Mouse (Mus musculus): ENCODE measurements around the gene Kif21a. TPM values are rescaled to one million over a fixed set of nuclear protein-coding genes. Genes with fewer than 3 reads are reported as not detected.

Kif21a gene
- polyA plus RNA-seq, 1 experiment: 24.2 TPM

DNA sequence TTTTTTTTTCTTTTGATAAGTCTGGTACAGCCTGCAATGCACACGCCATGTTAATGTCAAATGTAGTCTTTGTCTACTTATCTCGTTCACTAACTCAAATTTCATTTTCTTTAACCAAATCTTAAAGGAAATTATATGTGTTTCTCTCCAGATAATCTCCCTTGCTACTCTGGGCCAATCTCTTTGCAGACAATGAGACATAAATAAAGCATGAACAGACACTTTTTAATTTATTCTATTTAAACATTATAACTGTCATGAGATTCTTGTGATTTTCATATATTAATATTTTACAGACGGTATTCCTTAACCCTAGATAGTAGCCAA is 30.9 kb downstream of the Kif21a start:
- no peak overlapping the region for H3K27ac ChIP-seq (ENCODE audit: insufficient read depth, low read depth, low read length)
- H3K4me3 ChIP-seq (ENCODE audit: insufficient read depth, low read depth, low read length): no peak overlapping the region
- peaks cover 6% of the 10 kb centered on the region; the same call in 1 of the 2 replicates for H3K4me1 ChIP-seq (ENCODE audit: control insufficient read depth, insufficient read depth, low read length)
- no peaks in the 10 kb centered on the region for H3K27me3 ChIP-seq (replicated peaks; ENCODE audit: control insufficient read depth, insufficient read depth, low read length)
- WGBS: 74% methylated on average over 3 of the region's 3 CpGs
- DNase-seq: no peak
- TF ChIP-seq POLR2A (IDR thresholded peaks at IDR 0.05; ENCODE audit: low read depth, low read length): no peak
- TF ChIP-seq CTCF (conservative IDR thresholded peaks at IDR 0.05; ENCODE audit: insufficient read depth, insufficient read length, low read depth, low read length): no peak
- H3K36me3 ChIP-seq (ENCODE audit: control insufficient read depth, insufficient read depth, low read length): no peaks in the 10 kb centered on the region

DNA sequence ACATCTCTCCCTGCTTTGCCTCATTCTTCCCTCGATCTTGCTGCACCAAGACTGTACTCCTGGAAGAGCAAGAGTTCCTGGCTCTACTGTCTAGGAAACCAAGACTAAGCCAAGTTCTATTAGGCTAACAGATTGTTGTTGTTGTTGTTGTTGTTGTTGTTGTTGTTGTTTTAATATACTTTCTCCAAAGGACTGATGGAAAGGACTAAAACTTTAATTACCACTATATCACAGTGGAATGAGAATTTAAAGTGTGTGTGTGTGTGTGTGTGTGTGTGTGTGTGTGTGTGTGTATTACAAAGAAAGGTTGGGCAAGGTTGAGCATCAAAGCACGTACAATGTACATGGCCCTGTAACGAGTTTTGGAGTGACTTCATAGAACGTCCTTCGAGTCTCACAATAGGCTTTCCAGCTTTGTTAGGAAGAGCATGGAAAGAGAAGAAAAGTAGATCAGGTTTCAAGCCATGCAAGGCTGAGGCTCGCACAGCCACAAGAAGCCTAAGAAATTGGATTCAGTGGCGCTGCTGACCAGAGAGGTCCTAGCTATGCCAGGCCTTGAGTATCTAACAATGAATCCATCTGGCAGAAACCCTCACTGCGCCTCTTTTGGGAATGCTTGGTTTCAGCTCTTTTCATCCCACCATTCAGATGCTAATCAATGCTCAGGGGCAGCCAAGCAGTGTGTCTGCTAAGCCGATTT is 31.4 kb downstream of the Kif21a start:
- TF ChIP-seq CTCF (conservative IDR thresholded peaks at IDR 0.05; ENCODE audit: insufficient read depth, insufficient read length, low read depth, low read length) (no peak), POLR2A (IDR thresholded peaks at IDR 0.05; ENCODE audit: low read depth, low read length) (no peak)
- 74% methylated on average over 9 of the region's 9 CpGs for WGBS
- no peak for DNase-seq
- Histone ChIP-seq H3K36me3 (ENCODE audit: control insufficient read depth, insufficient read depth, low read length) (no peaks in the 10 kb centered on the region), H3K4me1 (ENCODE audit: control insufficient read depth, insufficient read depth, low read length) (peaks cover 8% of the 10 kb centered on the region; the same call in 1 of the 2 replicates), H3K27me3 (replicated peaks; ENCODE audit: control insufficient read depth, insufficient read depth, low read length) (no peaks in the 10 kb centered on the region), H3K4me3 (ENCODE audit: insufficient read depth, low read depth, low read length) (no peak overlapping the region), H3K27ac (ENCODE audit: insufficient read depth, low read depth, low read length) (no peak overlapping the region)

DNA sequence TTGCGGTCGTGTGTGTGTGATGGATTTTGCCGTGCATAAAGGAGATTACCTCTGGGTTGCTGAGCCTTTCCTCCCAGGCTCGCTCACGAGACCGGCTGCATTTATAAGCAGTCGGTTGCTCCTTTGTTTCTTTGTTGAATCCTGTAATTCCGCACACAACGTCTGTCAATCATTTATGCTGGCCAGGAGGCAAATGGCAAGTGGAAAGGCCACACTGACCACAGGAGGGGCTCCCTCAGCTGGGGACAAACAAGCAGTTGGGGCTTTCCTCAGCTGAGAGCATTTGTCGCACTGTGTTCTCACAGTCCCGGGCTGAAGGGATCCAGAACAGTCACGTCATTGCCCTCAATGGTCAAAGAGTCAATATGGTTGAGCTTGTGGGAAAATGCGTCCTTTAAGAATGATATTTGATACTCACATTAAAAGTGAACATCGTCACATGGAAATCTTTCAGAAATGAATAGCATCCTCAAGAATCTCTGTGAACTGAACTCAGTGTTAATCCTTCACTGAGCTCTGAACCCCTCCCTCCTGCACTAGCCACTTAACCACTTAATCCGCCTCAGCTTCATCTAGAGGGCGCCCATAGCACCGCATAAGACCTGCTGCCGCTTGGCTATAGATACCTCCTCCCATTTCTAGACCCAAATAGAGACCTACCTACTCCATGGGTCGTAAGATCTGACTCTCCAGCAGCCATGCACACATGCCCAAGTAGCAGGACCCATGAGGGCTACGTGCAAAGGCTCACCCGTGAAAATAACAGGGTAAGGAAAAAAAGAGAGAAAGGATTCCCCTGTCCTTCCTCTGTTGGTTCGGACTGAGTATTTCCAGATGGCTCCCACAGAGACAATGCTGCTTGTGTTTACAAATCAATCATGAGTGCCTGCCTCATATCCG is 32.2 kb downstream of the Kif21a start:
- WGBS: 57% methylated on average over 23 of the region's 23 CpGs
- TF ChIP-seq POLR2A (IDR thresholded peaks at IDR 0.05; ENCODE audit: low read depth, low read length) (no peak), CTCF (conservative IDR thresholded peaks at IDR 0.05; ENCODE audit: insufficient read depth, insufficient read length, low read depth, low read length) (no peak)

DNA sequence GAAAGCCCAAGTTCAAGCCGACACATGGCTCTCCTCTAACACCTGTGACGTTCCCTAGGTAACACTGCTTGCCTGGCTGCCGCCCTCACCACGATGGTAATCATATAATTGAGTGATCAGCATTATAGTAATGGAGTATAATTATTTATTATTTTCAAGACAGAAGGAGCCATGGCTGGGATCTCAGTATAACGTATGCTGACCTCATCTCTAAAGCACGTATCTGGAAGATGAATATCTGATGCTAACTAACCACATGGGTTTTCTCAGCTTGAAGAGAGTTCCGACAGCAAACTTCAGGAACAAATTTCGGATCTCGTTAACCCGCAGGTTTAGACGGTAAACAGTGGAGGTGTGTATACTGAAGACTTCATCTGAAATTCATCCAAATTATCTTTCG is 33.4 kb downstream of the Kif21a start:
- Histone ChIP-seq H3K4me3 (ENCODE audit: insufficient read depth, low read depth, low read length) (no peak overlapping the region), H3K27ac (ENCODE audit: insufficient read depth, low read depth, low read length) (no peak overlapping the region), H3K4me1 (ENCODE audit: control insufficient read depth, insufficient read depth, low read length) (peaks cover 14% of the 10 kb centered on the region; the same call in 1 of the 2 replicates), H3K27me3 (replicated peaks; ENCODE audit: control insufficient read depth, insufficient read depth, low read length) (no peaks in the 10 kb centered on the region), H3K36me3 (ENCODE audit: control insufficient read depth, insufficient read depth, low read length) (no peaks in the 10 kb centered on the region)
- 83% methylated on average over 12 of the region's 12 CpGs for WGBS
- TF ChIP-seq POLR2A (IDR thresholded peaks at IDR 0.05; ENCODE audit: low read depth, low read length) (no peak), CTCF (conservative IDR thresholded peaks at IDR 0.05; ENCODE audit: insufficient read depth, insufficient read length, low read depth, low read length) (no peak)
- no peak for DNase-seq

More for the DNA sequence above, 32.2 kb downstream of the Kif21a start:
- Histone ChIP-seq H3K27ac (ENCODE audit: insufficient read depth, low read depth, low read length) (no peak overlapping the region), H3K4me3 (ENCODE audit: insufficient read depth, low read depth, low read length) (no peak overlapping the region; the same call in 1 of the 2 replicates), H3K36me3 (ENCODE audit: control insufficient read depth, insufficient read depth, low read length) (no peaks in the 10 kb centered on the region), H3K27me3 (replicated peaks; ENCODE audit: control insufficient read depth, insufficient read depth, low read length) (no peaks in the 10 kb centered on the region), H3K4me1 (ENCODE audit: control insufficient read depth, insufficient read depth, low read length) (peaks cover 13% of the 10 kb centered on the region; the same call in 1 of the 2 replicates)
- no peak for DNase-seq

DNA sequence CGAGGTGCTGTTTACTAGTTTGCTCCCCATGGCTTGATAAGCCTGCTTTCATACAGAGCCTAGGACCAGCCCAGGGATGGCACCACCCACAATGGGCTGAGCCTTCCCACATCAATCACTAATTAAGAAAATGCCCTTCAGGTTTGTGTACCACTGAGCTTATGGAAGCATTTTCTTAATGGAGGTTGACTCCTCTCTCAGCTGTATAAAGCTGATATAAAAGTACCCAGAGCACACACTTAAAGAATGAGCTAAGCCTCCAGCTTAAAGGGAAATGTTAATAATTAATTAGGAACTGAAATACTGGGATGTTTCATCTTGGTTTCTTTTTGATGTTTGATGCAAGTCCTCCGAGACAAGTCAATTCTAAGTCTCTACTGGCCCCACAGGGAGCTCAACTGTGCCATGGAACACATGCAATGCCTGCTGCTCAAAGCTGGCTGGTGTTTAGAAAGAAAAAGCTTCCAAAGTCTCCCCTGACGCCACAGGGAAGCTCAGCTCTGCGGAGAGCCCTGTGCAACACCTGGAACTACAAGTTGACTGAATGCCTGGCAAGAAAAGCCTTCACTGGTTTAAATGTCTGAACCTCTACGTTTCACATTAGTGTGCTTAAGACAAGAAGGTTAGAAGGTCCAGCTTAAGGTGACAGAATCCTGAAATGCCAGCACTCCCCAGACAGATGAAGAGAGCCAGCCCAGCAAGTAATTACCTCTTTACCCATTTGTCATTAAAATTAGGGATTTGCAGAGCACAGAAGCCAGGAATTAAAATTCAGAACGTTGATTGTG is 36.8 kb downstream of the Kif21a start:
- H3K4me3 ChIP-seq (ENCODE audit: insufficient read depth, low read depth, low read length): 0 out of 2 replicates have a peak overlapping the region, but pooled peaks have one; percentile 0
- no peaks in the 10 kb centered on the region for H3K27me3 ChIP-seq (replicated peaks; ENCODE audit: control insufficient read depth, insufficient read depth, low read length)
- 0 out of 2 replicates have a peak overlapping the region, but pooled peaks have one; percentile 0 for H3K27ac ChIP-seq (ENCODE audit: insufficient read depth, low read depth, low read length)
- peaks cover 14% of the 10 kb centered on the region; the same call in 1 of the 2 replicates for H3K4me1 ChIP-seq (ENCODE audit: control insufficient read depth, insufficient read depth, low read length)
- H3K36me3 ChIP-seq (ENCODE audit: control insufficient read depth, insufficient read depth, low read length): no peaks in the 10 kb centered on the region
- WGBS: 21% methylated on average over 6 of the region's 6 CpGs
- TF ChIP-seq POLR2A (IDR thresholded peaks at IDR 0.05; ENCODE audit: low read depth, low read length): no peak
- no peak for TF ChIP-seq CTCF (conservative IDR thresholded peaks at IDR 0.05; ENCODE audit: insufficient read depth, insufficient read length, low read depth, low read length)
- DNase-seq: peak; percentile 35

DNA sequence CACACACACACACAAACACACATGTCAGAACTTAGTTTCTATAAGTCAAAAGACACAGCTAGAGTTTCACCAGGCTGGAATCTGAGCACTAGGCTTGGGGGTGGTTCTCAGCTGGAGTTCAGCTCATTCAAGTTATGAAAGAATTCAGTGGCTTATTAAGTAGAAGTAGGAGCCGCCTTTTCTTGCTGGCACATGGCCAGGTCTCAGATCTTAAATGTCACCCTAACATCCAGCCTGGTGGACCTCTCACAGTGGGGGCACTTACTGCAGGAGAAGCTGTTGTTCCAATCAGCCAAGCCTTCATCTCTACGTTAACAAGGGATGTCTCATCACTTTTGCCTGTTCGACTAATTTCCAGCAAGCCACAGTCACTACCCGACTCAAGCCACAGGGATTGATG is 39.5 kb downstream of the Kif21a start:
- Histone ChIP-seq H3K36me3 (ENCODE audit: control insufficient read depth, insufficient read depth, low read length) (no peaks in the 10 kb centered on the region), H3K27me3 (replicated peaks; ENCODE audit: control insufficient read depth, insufficient read depth, low read length) (no peaks in the 10 kb centered on the region), H3K4me1 (ENCODE audit: control insufficient read depth, insufficient read depth, low read length) (peaks cover 16% of the 10 kb centered on the region; the same call in 1 of the 2 replicates), H3K27ac (ENCODE audit: insufficient read depth, low read depth, low read length) (no peak overlapping the region), H3K4me3 (ENCODE audit: insufficient read depth, low read depth, low read length) (no peak overlapping the region)
- DNase-seq: no peak
- TF ChIP-seq CTCF (conservative IDR thresholded peaks at IDR 0.05; ENCODE audit: insufficient read depth, insufficient read length, low read depth, low read length) (no peak), POLR2A (IDR thresholded peaks at IDR 0.05; ENCODE audit: low read depth, low read length) (no peak)
- 42% methylated on average over 4 of the region's 4 CpGs for WGBS
